Mouse (Mus musculus): ENCODE results near the gene Chrna1.
"Not testable (repeated sequence)": the region's sequence is repeated elsewhere in the genome, so short reads cannot be mapped to it uniquely, and the experiment has no call there.

Gene Chrna1

DNA sequence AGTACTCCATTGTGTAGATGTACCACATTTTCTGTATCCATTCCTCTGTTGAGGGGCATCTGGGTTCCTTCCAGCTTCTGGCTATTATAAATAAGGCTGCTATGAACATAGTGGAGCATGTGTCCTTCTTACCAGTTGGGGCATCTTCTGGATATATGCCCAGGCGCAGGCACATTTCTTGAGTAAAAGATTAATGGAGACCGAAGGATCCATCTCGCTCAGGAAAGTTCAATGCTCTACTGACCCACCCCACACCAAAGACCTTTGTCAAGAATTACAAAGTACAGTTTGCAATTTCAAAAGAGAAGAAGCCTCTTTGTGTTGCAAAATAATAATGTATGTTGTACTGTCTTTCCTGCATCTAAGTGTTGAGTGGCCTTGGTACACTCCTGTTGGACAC lies 23.1 kb downstream of the Chrna1 start:
- not testable (repeated sequence) for DNase-seq (ENCODE audit: low spot score)

DNA sequence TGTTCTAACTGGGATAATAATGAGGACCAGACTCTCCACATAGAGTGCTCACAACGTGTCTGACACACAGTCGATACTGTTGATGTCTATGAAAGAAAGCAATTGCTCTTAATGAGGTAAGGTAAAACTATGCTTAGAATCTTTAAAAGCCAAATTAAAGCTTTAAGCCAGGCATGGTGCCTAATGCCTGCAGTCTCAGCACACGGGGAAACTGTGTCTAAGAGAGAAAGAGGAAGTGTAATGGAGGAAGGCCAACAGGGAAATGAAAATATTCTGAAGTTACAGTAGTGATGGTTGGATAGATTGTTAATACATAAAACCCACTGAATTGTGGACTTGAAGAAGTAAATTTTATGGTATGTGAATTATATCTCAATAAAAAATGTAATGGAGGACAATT lies 25.7 kb downstream of the Chrna1 start:
- DNase-seq (ENCODE audit: low spot score), result no peak

DNA sequence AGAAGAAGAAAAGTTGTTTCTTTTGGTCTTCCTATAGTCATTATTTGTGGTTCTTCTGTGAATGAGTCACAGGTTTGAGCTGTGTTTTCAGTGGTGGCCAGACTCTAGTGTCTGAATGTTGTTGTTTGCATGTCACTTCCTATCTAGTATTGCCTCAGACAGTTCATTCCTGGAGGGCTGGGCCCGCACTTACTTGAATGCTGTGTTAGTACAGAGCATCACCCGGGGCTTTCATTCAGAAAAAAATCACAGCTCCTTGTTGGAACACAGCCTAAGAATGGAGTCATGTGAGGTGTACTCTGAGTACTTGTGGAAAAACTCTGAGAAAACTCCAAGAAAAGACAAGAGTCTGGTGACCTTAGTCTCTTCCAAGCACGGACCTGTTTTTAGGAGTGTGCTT lies 27.2 kb downstream of the Chrna1 start:
- DNase-seq (ENCODE audit: low spot score), result no peak

DNA sequence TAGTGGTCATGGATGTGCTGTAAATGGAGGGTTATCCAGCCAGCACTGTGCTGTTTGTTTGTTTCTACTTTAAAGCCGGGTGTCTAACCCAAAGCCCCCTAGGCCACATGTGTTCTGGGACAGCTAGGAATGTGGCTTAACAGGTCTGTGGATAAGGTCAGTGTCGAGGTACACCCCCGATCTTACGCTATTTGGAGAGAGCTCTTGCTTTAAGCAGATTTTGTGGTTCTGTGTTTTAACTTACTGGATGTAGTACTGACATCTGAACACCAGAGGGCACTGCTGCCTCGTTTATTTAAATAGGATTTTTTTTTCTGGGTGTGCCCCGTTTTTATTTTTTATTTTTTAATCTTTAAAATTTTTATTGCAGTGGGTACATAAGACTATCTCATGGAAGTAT lies 29.4 kb downstream of the Chrna1 start:
- DNase-seq (ENCODE audit: low spot score), result peak; percentile 53

DNA sequence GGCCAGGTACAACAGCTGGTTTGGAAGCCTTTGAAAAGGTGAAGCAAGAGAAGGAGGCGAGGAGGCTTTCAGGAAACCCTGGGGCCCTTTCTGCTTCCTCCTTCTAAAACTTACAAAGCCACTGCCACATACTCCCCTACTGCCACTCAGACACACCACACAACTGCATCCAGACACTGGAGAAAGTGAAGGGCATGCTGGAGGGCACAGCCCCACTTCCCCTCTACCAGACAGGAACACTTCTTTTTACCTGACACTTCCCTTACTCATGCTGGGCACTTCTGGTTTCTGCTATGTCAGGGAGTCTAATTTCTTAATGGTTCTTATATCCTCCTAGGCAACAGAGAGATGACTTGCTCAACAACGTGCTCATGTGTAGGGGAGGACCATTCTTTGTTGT lies 31.6 kb downstream of the Chrna1 start:
- DNase-seq (ENCODE audit: low spot score), result no peak

DNA sequence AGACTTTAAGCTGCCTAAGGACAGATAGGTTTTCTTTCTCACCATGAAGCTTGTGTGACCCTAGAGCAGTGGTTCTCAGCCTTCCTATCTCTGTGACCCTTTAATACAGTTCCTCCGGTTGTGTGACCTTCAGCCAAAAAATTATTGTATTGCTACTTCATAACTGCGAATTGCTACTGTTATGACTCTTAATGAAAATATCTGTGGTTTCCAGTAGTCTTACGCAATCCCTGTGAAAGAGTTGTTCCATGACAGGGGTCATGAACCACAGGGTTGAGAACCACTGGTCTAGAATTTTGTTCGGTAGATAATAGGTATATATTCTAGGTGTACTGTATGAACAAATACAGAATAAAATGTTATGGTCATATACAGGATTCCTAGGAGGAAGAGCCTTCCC lies 32.9 kb downstream of the Chrna1 start:
- DNase-seq (ENCODE audit: low spot score), result no peak

DNA sequence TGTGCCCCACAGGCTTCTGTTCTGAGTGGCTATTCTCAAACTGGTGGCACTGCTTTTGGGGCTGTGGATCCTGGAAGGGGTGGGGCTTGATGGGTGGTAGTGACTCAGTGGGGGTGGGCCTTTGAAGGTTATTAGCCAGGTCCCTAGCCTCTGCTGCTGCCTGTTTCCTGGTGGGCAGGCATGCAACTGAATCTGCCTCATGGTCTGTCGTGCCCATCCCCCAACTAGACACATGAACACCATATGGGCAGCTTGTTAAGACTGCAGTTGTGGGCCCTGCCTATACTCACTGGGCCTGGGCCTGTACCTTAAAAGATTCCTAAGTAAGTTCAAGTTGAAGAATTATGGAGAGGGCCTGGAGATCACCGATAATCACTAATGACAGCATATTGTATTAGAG lies 34.6 kb downstream of the Chrna1 start:
- DNase-seq (ENCODE audit: low spot score), result no peak

DNA sequence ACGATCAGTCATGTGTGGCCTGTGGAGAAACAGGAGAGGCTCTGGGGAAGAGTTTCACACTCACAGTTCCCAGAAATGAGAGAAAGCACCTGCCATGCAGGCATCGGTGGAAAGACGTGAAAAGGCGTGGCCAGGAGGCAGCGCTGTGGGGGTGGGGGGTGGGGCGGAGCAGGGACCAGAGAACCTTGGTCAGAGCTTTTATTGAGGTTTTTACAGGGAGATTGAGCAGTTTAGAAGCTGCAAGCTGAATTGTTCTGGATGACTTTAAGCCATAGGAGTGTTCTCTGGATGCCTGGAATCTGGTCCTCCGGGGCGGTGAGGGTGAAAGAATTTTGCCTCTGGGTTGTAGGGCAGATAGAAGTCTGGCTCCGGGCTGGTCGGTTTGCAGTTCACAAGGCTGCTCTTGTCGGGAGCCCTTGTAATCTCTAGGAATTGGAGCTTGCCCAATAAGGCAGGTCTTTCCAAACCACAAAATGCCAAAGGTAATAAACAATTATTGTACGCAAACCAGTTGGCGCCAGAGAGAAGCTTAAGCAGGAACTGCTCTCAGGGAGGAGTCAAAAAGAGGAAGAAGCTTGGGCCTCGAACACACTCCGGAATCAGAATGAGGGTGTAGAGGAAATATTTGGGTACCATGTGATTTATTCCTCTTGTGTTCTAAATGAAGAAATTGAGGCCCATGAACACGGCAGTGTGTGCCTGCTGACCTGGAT lies 39.5 kb downstream of the Chrna1 start:
- no peak for DNase-seq (ENCODE audit: low spot score)

DNA sequence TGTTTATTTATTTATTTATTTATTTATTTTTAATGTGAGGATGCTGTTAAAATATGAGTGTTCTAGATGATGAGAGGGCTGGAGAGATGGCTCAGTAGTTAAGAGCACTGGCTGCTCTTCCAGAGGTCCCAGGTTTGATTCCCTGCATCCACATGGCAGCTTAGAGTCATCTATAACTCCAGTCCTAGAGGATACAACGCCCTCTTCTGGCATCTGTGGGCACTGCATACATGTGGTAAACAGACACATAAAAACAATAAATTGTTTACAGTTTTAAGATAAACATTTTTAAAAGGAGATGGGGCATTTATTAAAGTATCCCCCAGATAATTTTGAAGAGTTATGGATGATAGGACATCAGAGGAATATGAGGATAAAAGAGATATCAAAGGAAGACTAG lies 40.4 kb downstream of the Chrna1 start:
- no peak for DNase-seq (ENCODE audit: low spot score)

DNA sequence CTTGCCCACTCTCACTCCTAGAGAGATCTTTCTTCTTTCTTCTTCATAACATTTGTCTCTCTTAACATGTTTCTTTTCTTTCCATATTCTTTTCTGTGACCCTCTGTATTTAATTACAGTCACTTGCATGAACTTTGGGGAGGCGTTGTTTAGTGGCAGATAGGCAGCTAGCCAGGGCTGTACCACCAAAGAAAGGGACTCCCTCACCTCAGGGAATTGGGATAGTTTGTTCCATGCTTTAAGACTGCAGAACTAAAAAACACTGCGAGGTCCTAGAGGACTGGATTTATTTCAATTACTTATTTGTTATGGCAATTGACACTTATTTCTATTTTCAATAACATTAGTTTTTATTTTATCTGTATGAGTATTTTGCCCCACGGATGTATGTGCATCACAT lies 41.0 kb downstream of the Chrna1 start:
- DNase-seq (ENCODE audit: low spot score), result no peak

DNA sequence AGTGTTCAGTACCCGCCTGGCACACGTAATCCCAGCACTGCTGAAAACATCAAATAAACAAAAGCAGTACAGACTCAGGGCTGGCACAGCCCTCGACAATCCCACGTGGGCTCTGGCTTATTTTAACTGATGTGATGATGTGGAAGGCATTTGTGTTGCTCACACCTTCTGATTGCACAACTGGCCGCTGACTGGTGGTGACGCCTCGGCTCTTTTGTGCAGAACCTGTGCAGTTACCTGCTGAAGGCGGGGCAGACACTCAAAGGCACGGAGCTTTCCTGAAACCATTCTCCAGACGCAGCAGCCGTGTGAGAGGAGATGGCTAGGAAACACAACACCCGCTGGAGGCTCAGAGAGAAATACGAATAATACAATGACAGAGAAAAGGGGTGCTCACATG lies 41.5 kb downstream of the Chrna1 start:
- no peak for DNase-seq (ENCODE audit: low spot score)

DNA sequence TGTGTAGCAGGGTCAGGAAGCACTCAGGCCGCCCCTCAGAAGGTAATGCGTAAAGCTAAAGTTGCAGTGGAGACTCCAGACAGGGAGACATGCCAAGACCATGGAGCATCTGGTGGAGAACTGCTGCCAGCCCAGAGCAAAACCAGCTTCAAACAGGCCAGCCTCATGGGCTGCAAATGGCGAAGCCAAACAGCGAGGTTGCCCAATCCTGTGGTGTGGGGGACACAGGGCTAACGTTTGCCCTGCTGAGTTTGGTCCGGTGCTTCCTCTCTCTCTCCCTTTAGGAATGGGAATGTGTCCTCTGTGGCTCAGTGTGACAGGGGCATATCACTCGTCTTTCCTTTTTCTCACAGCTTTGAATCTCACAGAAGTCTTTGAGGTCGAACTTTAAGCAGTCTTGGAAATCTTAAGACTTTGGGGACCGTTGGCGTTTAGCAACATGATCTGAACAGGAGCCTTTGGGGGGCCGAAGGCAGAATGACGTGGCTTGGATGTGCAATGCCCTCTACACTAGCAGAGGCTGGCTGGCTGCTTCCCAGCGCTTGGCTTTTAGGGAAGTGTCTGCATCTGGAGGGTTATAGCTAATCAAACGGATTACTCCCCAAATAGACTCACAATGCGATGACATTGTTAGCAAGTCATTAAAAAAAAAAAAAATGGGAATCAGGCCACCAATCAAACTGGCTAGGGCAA lies 43.9 kb downstream of the Chrna1 start:
- no peak for DNase-seq (ENCODE audit: low spot score)

DNA sequence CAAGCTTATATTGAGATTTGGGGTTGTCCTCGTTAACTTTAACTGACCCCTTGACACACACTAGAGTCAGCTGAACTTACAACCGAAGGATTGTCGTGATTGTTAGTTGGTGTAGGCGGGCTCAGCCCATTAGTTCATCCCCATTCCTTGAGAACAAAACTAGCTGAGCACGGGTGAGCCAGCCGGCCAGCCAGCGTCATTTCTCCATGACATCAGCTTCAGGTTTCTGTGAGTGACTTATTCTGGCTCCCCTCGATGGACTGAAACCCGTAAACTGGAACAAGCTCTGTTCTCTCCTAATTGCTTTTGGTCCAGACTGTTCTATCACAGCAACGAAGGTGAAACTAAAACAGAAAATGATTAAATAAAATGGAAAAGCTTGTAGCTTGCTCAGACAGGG lies 45.4 kb downstream of the Chrna1 start:
- DNase-seq (ENCODE audit: low spot score), result no peak

DNA sequence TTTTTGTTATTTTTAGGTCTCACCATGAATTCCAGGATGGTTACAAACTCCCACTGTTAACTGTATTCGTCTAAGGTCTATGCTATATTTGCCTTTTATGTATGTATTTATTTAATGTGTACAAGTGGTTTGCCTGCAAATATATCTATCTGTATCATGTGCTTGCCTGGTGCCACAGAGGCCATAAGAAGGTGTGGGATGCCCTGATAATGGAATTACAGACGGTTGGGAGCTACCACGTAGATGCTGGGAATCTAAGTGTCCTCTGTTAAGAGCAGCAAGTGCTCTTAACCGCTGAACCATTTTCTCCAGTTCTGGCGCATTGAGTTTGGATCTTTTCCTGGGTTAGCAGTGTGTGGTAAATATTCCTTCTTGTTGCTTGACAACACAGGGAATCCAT lies 49.7 kb downstream of the Chrna1 start:
- DNase-seq (ENCODE audit: low spot score), result no peak

DNA sequence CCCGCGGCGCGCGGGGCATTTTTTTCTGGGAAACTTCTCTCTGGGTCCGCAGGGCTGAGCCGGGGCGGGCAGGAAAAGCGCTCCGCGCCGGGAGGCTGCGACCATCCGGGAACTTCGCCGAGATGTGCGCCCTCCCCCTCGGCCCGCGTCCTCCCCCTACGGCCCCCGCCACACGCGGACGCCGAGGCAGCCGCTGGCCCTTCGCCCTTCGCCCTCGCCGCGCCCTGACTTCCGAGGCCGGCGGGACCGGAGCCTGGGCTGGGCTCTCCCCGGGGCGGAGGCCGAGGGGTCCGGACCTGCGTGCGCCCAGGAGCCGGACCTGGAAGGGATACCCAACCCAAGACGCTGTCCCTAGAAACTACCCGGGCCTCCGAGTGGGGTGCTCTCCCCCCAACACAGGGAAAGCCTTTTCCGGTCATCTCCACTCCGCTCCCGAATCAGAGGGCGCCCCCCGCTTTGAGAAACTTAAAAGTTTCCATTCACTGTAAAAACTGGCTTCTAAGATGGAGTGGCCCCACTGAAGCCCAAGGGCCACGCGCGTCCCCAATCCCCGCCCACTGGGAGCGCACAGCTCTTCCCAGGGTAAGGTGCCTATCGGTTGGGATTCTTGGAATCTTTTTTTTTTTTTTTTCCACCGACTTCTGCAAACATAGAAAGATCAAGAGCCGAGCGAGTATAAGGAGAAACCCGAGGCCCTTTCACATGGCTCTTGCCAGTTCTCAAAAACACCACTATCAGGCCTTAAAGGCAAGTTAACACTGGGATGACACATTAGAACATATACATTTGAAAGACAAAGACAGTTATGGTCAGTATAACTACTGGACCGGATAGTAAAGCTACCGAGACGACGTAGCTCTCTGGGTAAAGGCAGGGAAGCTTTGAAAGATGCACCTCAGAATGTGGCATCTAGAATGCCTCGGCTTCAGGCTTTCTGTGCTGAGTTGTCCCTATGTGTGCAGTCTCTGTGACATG lies 50.5 kb downstream of the Chrna1 start, which contains the start of gene Wipf1:
TSS of gene Wipf1 (minus strand) at position 379 of the 975 bp plus-strand sequence.
- no peak for DNase-seq (ENCODE audit: low spot score)

DNA sequence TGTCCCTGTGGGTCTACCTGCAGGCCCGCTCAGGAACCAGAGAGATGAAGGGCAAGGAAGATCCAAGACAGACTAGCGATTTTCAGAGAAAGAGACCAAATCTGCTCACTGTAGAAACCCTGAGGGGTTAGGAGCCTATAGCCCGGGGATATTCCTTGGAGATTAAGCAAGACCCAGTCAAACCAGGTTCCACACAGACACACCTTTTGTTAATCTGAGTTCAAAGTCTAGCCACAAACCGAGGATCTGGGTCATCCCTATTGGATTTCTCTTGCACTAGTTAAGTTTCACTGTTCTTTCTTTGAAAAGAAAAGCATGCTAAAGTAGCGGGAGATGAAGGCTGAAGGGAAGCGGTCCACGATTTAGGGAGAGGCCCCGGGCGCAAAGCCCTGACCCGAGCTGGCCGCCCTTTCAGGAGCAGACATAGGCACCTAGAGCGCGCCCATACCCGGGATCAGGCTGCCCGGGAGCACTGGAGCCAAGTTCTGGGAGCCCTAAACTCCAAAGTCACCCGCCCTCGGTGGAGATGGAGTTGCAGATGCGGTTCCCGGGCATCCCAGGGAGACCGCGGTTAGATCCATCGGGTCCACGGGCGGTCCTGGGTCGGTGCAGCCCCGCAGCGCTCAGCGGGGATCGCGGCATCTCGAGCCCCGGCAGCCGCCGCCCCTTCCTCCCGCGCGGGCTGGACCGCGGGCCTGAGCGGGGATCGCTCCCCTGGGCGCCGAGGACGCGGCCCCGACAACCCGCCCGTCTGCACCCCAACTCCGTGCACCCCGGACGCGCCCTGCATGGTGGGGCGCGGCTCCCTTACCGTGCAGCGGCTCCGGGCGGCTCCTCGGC lies 51.4 kb downstream of the Chrna1 start:
- DNase-seq (ENCODE audit: low spot score), result no peak

DNA sequence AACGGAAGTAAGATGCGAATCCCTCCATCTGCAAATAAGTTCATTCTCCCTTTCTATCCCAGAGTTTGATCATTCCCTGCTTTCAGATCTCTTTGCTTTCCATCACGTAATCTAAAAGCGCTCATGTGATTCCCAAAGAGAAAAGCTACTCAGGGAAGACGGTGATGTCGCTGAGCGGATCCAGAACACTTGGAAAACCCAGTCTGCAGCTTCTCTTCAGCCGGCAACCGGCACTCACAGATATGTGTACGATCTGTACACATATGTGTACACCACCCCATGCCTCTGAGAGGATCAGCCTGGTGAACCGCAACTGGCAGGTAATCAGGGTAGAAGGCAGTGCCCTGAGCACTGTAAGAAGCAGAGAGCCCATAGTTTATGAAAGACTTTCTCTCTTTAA lies 52.2 kb downstream of the Chrna1 start:
- no peak for DNase-seq (ENCODE audit: low spot score)

DNA sequence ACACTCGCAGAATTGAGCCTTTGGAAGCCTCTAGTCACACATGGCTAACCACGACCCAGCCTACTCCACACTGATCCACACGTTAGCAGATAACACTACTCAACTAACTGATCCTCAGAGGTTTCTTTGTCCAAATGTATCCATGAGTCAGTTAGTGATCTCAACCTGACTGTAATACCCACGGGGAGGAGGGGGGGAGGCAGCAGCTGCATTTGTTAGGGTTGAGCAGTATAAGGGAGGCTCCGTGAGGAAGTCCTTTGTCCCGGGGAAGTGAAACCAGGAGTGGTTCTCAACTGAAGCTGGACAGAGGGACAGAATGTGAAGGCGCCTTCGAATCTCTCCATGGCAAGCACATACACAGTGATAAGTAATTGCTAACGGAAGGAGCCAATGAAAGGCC lies 53.4 kb downstream of the Chrna1 start:
- no peak for DNase-seq (ENCODE audit: low spot score)

DNA sequence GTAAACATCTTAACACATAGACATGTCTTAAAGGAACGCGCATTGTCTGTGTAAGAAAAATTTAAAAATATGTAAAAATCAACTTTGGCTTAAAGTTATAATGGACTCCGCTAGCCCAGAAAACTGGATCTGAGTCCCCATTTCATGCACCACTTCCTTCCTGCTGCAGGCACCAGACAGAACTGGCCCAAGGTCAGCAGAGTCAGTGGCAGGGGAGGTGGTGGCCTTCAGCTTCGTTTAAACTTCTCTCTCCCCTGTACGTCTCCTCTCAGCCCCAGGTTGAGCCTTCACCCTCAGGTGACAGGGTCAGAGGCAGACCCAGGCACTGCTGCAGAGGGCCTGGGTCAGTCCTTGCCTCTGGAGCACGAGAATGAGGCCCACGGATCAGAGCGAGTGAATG lies 57.2 kb downstream of the Chrna1 start:
- no peak for DNase-seq (ENCODE audit: low spot score)

DNA sequence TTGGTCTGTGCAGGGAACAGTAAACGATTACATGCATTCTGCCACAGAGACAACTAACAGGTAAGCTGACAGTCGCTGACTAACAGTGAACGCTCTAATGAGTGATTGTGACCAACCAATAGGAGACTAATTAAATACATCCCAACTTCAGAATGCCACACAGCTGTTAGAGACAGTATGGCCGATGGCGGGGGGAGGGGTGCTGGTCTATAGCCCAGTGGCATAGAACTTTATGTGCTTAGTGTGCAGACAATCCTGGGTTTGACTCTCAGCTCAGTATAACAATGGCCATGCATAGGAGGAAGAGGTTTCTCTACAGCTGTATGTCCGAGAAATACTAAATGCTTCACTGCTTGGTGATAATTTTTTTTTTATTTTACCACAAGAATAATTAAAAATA lies 57.8 kb downstream of the Chrna1 start:
- no peak for DNase-seq (ENCODE audit: low spot score)

DNA sequence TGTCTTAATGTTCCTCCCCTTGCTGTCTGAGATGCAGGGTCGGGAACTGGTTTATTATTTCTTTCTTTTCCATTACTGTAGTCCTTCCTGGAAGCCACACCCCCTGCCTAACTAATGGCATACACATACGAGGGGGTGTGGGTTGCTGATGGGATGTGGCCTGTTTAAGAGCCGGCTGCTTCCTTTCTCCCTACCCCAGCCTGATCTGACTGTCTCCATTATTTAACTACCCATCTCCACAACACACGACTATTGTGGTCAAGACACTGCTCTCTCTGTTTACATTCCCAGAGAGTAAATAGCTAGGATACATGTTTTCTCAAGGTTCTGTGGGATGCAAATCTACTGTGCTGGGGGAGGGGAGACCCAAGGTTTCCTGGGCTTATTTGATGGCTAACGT lies 58.4 kb downstream of the Chrna1 start:
- DNase-seq (ENCODE audit: low spot score), result no peak

DNA sequence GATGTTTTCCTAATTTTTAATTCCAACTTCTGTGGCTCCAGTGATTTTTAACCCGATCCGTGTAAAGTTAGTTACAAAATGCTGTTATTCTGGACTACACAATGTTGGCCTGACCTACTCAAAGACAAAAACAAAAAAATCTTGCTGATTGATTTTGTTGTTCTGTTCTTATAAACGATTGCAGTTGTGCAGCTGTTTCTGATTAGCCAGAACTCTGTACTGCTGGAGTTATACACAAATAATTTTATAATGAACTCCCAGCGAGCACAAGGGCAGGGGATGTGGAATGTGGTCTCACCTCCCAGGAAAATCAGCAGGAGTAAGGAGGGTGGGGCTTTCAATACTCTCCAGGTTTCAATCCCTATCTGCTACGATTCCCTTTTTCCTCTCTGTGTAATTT lies 61.2 kb downstream of the Chrna1 start:
- no peak for DNase-seq (ENCODE audit: low spot score)

Measured in MN1 (cell line).